Mouse (Mus musculus) megakaryocyte, embryonic 14.5 days (primary cell): ENCODE measurements around the gene Sall2. TPM values are rescaled to one million over a fixed set of nuclear protein-coding genes. Genes with fewer than 3 reads are reported as not detected.

Source experiments
- H3K27me3 ChIP-seq: replicated peaks from 2 replicates; pipeline ENCODE3; 2012; ENCODE audit warnings: inconsistent platforms
- H3K36me3 ChIP-seq: replicated peaks from 2 replicates; pipeline ENCODE3; 2012; ENCODE audit warnings: low read length, inconsistent platforms, mixed read lengths
- H3K4me1 ChIP-seq: 2 replicates; pipeline ENCODE4 v1.6.1; 2012; ENCODE audit warnings: inconsistent platforms
- H3K4me3 ChIP-seq: replicated peaks from 2 replicates; pipeline ENCODE3; 2012; ENCODE audit warnings: moderate library complexity, mild to moderate bottlenecking, inconsistent platforms
- H3K9me3 ChIP-seq: 2 replicates; pipeline ENCODE4 v1.6.1; 2012; ENCODE audit warnings: inconsistent platforms
- FLI1 ChIP-seq: IDR thresholded peaks from 2 replicates; pipeline ENCODE4 v1.6.1; 2012; ENCODE audit warnings: low read length, inconsistent platforms, mixed read lengths
- GATA1 ChIP-seq: IDR thresholded peaks from 3 replicates; pipeline ENCODE4 v1.6.1; 2012; ENCODE audit warnings: mixed read lengths, low read length, inconsistent platforms, borderline replicate concordance
- polyA plus RNA-seq: library from polyadenylated mRNA; stranded (reverse); fragments of >175 nt; gene quantifications from 2 replicates; pipeline ENCODE4 v1.2.3, GENCODE M21; 2012; ENCODE audit warnings: low replicate concordance; ENCODE audit not compliant: insufficient read depth

Gene Sall2
- polyA plus RNA-seq = 0.02 TPM in 1 of 2 replicates, not detected in the other

DNA sequence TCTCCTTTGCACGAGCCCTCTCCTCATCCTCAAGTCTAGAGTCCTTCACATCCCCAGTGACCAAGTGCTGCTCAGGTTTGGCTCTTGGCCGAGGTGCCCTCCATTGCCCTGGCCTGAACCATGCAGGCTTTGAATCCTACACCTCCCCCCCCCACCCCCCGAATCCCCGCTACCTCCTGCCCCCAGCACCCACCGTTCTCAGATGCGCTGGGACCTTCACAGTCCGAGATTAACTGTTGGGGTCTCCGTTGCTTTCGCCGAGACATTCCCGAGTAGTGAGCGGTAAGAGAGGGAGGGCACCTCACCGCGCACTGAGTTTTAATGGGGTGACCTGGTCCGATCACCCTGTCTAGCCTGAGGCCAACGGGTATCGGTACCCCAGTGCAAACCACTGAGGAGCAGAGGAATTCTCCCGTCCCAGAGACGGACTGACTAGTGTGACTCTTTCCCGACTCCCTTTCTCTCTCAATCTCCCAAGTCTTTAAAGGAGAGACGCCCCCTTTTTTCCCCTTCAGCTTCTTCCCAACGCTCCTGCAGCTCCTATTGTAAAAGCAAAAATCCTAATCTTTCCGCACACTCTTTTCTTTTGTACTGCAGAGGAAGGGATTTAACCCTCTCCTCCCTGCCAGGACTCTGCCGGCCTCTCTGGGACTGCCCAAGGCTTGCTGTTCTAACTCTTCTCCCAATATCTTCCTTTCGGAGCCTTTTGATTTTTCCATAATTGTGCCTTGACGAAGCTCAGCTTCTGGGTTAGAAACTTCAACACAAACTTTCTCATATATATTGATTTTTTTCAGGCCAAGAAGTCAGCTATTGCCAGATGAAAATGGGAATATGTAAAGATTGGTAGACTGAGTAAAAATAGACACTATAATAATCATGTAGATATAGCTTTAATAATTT lies at the start of gene Sall2:
TSS of gene Sall2 (minus strand) at position 853 of the 903 bp plus-strand sequence.
- peaks cover 75% of the 10 kb centered on the region for H3K27me3 ChIP-seq
- TF ChIP-seq FLI1 (no peak), GATA1 (no peak)
- no peaks in the 10 kb centered on the region for H3K9me3 ChIP-seq
- peak within 1 kb of the TSS; percentile 87 for H3K4me3 ChIP-seq
- no peaks in the 10 kb centered on the region for H3K36me3 ChIP-seq
- H3K4me1 ChIP-seq = peaks cover 17% of the 10 kb centered on the region

DNA sequence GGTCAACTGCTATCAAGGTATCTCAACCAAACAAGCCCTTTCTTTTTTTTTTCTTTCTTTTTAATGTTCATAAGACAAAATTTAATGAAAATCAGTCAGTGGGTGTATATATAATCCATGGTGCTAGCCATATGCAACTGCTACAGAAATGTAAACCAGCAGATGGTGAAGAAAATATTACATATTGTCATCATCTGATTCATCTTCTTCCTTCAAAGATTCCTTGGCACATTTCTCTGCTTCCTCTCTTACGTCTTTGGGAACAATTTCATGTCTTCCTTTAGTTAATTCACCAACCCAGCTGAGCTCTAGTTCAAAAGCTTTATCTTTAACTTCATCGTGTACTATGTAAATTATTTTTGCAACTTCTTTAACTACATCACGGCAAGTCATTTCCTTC lies 40.2 kb upstream of the Sall2 start:
- TF ChIP-seq FLI1 (no peak), GATA1 (no peak)
- H3K4me1 ChIP-seq = no peaks in the 10 kb centered on the region
- H3K9me3 ChIP-seq = no peaks in the 10 kb centered on the region
- no peaks in the 10 kb centered on the region for H3K36me3 ChIP-seq
- no peaks in the 10 kb centered on the region for H3K27me3 ChIP-seq
- H3K4me3 ChIP-seq = no peak overlapping the region

DNA sequence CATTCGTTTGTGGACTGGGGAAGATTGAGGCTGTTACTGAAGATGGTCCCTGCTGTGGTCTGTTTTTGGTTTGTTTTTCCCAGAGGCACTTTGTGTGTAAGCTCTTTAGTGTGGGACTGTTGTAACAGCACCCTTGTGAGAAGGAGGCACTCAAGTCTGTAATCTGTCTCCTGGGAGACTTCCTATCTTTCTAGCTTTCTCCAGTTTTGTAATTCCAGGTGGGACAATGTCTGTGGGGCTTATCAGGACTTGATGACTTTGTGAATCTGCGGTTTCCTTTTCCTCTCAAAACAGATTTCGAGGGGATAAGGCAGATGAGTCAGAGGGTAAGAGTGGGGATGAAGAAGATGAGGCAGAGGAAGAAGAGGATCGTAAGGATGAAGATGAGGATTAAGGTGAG lies 27.7 kb upstream of the Sall2 start, which contains the start of gene Olfr1513:
TSS of gene Olfr1513 (minus strand) at position 101 of the 400 bp plus-strand sequence.
- TF ChIP-seq FLI1 (no peak), GATA1 (no peak)
- Histone ChIP-seq H3K27me3 (no peaks in the 10 kb centered on the region), H3K4me3 (no peak within 1 kb of the TSS), H3K4me1 (no peaks in the 10 kb centered on the region), H3K36me3 (no peaks in the 10 kb centered on the region), H3K9me3 (no peaks in the 10 kb centered on the region)

DNA sequence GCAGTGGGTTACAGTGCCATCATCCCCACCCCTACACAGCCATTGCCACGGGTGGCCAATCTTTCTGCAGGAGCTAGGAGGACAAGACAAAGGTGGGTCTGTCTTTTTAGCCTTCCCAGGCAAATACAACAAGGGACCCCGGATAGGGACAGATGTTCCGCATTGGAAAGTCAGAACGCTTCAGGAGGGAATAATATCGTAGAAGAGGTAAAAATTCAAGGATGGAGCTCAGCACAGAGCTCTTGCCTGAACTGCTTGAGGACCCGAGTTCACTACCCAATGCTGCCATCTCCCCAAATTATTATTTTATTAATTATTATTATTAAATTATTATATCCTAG lies 10.9 kb upstream of the Sall2 start:
- Histone ChIP-seq H3K4me3 (no peak overlapping the region), H3K36me3 (no peaks in the 10 kb centered on the region), H3K9me3 (peaks cover 6% of the 10 kb centered on the region), H3K27me3 (peaks cover 9% of the 10 kb centered on the region), H3K4me1 (peaks cover 21% of the 10 kb centered on the region)
- no peak for TF ChIP-seq GATA1
- no peak for TF ChIP-seq FLI1

DNA sequence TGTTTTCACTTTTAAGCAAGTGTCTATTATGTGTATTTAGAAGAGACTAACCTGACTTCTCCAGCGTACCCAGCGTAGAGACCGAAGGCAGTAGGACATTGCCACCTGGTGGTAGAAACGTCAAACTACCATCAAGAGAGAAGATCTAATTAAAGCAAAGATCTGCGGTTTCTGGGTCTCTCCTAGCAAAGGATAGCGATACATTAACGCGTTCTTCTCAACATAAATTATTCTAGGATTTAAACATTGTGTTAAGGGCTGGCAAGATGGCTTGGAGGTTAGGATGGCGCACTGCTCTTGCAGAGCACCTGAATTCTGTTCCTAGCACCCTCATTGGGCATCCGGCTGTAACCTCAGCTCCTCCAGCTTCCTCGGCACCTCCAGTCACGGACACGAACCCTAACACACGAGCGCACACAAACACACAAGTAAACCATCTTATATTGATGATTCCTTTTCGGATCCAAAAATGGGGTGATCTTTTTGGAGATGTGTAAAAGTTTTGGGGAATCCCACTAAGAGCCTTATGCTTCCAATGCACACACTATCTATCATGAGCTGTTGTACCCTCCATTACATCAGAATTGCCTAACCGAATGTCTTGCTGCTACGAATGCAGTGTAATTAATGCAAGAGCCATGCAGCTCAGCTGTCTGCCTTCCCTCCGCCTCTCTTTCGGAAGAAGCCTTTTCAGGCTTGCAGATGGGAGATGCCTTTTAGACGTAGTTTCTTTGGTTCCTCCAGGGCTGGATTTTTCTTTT lies 10.4 kb upstream of the Sall2 start:
- peak overlapping the region; percentile 79 for H3K4me3 ChIP-seq
- peaks cover 21% of the 10 kb centered on the region for H3K4me1 ChIP-seq
- peaks cover 12% of the 10 kb centered on the region for H3K27me3 ChIP-seq
- TF ChIP-seq GATA1 (no peak), FLI1 (no peak)
- no peaks in the 10 kb centered on the region for H3K36me3 ChIP-seq
- 0 out of 2 replicates have a peak, but pooled peaks cover under 1% of the 10 kb centered on the region for H3K9me3 ChIP-seq

DNA sequence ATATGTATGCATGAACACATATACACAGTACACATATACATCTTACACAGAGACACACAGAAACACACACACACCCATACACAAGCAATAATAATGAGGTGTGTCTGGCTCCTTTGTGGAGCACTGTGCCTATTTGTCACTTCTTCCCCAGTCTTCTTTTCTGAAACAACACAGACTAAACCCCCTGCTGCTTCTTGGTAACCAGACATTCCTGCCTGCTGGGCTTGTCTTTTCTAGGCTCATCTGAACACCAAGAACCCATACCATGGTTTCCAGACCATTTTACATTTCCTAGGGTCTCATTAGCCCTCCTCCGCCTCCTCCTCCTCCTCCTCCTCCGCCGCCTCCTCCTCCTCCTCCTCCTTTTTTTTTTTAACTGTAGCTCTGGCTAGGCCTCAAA lies 3.6 kb upstream of the Sall2 start:
- no peaks in the 10 kb centered on the region for H3K36me3 ChIP-seq
- no peak overlapping the region for H3K4me3 ChIP-seq
- H3K27me3 ChIP-seq = peaks cover 53% of the 10 kb centered on the region
- H3K4me1 ChIP-seq = peaks cover 15% of the 10 kb centered on the region
- no peaks in the 10 kb centered on the region for H3K9me3 ChIP-seq
- no peak for TF ChIP-seq GATA1
- no peak for TF ChIP-seq FLI1

DNA sequence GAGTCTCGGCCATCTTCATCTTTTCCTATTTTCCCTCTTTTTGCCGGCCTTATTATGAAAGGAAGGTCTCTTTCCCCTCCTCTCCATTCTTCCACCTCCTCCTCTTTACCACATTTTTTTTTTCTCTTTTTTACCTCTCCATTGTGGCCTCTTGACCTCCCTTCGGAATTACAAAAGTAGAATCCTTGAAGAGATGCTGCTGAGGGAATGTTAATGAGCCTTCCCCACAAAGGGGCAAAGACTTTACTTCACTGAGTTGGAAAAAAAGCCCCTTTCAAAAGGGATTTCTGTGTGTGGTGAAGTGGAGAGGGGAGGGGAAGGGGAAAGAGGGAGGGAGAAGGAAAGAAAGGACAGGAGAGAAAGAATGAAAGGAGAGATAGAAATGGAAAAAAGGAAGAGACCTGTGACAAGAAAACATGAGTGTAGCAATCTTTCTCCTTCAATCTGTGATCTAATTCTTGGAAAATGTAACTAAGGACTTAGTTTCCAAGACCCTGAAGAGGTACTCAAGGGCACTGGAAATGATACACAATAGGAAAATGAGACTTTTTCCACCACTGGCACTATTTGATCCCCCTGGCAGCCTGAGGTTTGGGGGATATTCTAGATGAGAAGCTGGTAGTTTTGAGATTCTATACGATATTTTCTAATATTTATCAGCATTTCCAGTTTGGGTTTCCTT lies 2.6 kb upstream of the Sall2 start:
- Histone ChIP-seq H3K27me3 (peaks cover 63% of the 10 kb centered on the region), H3K36me3 (no peaks in the 10 kb centered on the region), H3K4me1 (peaks cover 18% of the 10 kb centered on the region), H3K9me3 (no peaks in the 10 kb centered on the region), H3K4me3 (no peak overlapping the region)
- TF ChIP-seq GATA1 (no peak), FLI1 (no peak)

DNA sequence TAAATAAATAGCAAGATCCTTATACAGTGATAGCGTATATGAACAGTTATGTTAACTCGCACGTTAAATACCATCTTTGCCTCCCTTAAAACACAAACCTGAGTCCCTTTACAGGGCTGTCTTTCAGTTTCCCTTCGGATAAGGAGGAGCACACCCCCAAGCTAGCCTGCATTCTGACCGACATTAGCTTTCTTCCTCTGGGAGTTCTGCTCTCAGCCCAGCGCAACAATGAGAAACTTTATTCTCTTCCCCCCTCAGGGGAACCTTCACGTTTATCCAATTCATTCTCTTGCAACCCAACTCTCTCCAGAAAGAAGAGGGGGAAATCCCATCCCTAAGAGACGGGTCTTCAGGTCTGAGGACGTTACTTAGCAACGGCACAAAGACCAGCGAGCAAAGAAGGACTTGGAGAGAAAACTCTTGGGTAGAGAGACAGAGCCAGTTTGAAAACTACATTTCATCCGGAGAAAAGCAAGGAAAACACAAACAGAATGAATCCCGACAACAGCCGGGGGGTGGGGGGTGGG lies 1.1 kb downstream of the Sall2 start:
- peaks cover 78% of the 10 kb centered on the region for H3K27me3 ChIP-seq
- peak overlapping the region; percentile 87 for H3K4me3 ChIP-seq
- H3K9me3 ChIP-seq = no peaks in the 10 kb centered on the region
- H3K4me1 ChIP-seq = peaks cover 17% of the 10 kb centered on the region
- H3K36me3 ChIP-seq = no peaks in the 10 kb centered on the region
- no peak for TF ChIP-seq GATA1
- TF ChIP-seq FLI1 = no peak

DNA sequence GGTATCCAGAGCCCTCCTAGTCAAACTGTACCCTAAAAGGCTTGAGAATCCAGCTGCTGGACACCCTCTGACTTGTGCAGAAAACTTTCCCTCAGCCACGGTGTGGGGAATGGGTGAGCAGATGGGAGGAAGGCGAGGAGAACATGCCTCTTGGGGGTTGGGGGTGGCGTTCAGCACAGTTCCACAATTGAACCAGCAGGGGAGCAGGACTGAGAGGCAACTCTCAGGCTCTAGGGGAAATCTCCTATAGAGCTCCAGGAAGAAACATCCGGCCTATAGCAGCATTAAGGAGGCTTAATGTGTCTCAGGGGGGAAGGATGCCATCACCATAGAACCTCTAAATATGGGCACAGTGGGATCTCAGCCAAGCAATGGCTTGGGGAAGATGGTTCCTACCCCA lies 2.7 kb downstream of the Sall2 start:
- H3K4me3 ChIP-seq = no peak overlapping the region
- peaks cover 17% of the 10 kb centered on the region for H3K4me1 ChIP-seq
- TF ChIP-seq FLI1 (no peak), GATA1 (no peak)
- no peaks in the 10 kb centered on the region for H3K36me3 ChIP-seq
- peaks cover 72% of the 10 kb centered on the region for H3K27me3 ChIP-seq
- H3K9me3 ChIP-seq = 0 out of 2 replicates have a peak, but pooled peaks cover 3% of the 10 kb centered on the region
